Mouse (Mus musculus) left cerebral cortex, adult 9 months (tissue): ENCODE data around the gene Txnrd1.

Experiments
- DNase-seq, 2 experiments: peaks; one replicate each; pipeline ENCODE4 v3.0.0; 2022; ENCODE audit warnings: low spot score in 2 of 2

Gene Txnrd1

DNA sequence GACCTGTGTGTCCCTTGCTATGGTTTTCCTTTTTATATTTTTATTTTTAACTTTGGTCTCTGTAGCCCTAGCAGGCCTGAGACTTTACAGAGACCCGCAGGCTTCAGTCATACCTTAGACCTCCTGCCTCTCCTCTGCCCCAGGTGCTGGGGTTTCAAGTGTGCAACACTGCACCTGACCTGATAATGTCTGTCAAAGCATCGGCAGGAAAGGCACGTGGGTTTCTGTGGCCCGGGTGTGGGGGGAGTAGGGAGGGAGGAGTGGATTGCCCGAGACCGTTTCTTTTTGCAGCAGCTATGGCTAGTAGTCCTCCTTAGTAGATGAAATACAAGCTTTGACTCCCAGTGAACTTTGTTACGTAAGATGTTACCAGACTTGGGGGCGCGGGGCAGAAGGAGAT, 15.8 kb upstream of the Txnrd1 start:
- DNase-seq: no peak

- no peak for DNase-seq
Measured at GRCm38 (mm10) chr10:82818661-82819060, 15.1 kb upstream of the Txnrd1 start.

DNA sequence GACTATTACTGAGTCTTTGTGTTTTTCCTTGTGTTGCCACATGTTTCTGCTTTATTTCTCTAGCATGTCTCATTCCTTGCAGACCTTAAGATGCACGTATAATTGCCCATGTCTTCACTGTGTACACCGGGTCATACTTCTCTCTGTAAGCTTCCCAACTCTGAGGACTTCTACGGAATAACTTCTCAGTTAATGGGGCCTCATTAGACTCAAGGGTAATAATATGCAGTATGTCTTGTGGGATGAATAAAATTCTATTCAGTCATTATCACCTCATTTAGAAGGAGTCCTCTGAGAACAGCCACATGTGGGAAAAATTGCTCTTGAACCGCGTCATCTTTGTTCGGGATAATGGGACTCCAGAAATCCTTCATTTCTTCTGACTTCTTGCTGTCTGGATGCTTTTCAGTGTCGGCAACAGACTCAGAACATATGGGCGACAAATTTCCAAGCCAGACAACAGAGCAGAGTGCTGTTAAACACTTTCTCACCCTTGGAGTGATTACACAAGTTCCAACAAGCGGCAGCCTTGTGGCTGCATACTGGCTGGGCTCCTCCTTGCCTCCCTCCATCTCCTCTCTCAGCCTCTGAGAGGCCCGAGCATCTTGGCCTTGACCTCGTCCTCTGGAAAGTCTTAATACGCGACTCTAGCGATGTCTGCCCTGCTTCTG, 10.5 kb upstream of the Txnrd1 start:
- DNase-seq: no peak

DNA sequence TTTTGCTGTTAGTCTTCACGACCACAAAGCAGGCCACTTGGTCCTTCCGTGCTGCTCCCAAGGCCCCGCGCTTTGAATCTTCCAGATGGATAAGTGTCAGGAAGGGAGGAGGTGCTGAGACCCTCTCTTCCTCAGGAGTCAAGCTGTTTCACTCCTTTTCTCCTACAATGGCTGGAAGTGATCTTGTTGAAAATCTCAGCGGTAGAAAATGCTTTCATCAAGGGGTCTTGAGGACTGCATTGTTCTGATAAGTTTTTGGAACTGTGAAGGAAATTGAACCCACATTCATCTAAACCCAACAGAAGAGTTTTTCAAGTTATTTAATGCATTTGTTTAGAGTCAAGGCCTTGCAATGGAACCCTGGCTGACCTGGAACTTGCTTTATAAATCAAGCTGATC, 10.0 kb upstream of the Txnrd1 start:
- no peak for DNase-seq

DNA sequence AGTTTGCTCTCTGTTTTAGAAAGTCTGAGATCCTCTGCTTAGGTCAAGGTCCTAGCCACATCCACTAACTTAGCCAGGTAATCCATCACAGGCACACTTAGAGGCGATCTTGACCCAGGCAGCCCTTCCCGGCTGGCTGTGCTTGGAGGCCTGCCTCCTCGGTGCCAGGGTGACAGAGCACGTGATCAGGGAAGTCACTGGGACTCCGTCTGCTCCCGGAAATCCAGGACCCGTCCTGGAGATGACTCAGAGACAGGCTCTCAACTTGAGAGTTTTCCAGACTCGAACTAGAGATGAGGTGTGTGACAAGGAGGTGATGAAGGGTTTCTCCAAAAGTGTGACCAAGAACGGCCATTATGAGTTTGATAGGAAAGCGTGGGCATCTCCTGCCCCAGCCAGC, 9.2 kb upstream of the Txnrd1 start:
- no peak for DNase-seq

GRCm38 (mm10) chr10:82826516-82826915, 7.2 kb upstream of the Txnrd1 start:
- DNase-seq: peak in 1 of 2 experiments; percentile 31

- no peak for DNase-seq
Measured at GRCm38 (mm10) chr10:82835898-82836297, 2.1 kb downstream of the Txnrd1 start.

- no peak for DNase-seq
Measured at GRCm38 (mm10) chr10:82838390-82838789, 4.6 kb downstream of the Txnrd1 start.

GRCm38 (mm10) chr10:82844090-82844489, 10.3 kb downstream of the Txnrd1 start:
- no peak for DNase-seq

DNA sequence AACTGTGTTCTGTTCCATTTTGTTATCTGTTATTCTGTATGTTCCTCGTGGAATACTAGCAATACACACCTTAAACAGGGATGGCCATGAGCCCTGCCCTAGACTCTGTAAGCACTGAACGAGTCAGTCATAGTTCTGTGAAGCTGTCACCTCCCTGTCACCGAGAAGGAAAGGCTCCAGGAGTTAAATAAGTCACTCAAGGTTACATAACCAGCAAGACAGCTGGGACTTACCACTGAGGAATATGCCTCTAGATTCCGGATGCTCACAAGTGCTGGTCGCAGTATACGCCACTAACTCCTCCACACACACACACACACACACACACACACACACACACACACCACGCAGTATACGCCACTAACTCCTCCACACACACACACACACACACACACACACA, 11.0 kb downstream of the Txnrd1 start:
- no peak for DNase-seq

DNA sequence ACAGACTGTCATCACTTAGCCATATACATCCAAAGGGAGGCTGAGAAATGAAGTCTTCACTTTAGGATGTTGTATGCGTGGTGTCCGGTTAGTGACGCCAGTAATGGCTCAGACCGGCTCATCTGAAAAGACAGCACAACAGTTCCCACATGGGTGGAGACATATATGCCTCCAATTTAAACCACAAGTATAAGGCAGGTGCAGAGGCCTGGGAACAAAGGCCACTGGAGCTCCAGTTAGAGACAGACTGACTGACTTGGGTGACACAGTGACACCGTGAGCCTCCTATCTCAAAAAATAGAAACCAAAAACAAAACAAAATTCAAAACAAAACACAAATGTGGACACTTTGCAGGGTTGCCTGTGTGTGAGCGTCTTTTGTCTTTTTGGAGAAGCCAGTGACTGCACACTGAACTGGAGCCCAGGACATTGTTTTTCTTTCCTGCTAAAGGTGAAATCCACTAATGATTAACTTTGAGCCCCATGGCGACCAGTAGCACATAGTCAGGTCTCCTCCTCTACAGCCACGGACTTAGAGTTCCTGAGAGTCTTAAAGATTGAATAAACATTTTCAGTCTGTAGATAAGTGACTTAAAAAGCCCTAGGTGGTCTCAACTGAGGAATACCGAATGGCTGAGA, 14.2 kb downstream of the Txnrd1 start:
- no peak for DNase-seq

GRCm38 (mm10) chr10:82849686-82850353, 16.1 kb downstream of the Txnrd1 start:
- DNase-seq: no peak

- DNase-seq: no peak
Measured at GRCm38 (mm10) chr10:82850354-82850752, 16.6 kb downstream of the Txnrd1 start.

DNA sequence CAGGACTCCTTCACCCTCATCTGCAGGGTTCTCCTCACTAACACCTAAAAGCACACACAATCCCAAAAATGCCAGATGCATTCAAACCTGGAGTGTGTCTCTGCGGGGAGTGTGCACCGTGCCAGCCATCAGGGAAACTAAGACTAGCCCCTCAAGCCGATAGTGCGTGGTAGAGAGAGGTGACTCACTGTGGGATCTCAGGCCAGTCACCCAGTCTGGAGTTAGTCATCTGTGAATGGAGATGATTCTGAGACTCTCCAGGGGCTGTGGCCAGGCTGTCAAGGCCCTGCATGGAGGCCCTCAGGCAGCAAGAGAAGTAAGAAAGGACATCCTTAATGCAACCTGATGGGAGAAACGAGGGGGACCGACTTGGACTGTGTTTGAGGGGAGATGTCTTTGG, 18.0 kb downstream of the Txnrd1 start:
- no peak for DNase-seq

DNA sequence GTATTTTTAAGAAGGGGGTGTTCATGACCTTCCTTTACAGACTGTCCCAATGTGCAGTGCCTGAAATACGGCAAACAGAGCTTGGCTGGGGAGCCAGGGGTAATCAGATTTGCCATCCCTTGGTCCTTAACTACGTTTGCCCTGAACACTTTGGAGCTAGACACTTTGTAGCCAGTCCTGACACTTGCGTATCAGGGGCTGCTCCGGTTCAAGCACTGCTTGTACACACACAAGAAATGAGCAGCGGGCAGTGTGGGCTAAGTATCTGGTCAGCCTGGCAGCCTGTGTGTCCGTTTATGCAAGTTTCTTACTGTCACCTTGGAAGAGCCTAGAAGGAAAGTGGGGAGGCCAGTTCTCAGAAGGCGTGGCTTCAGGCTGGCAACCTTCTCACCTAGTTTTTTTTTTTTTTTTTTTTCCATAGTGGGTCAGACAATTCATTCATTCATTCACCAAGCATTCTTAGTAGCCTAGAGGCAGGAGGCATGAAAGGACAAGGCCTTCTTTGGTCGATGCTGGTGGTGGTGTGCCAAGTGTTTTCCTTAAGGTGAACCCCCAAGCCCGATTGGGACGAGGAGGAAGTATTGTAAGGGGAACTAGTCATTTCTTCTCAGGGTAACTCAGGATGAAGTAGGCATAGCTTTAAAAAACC, 24.4 kb downstream of the Txnrd1 start:
- DNase-seq: no peak

DNA sequence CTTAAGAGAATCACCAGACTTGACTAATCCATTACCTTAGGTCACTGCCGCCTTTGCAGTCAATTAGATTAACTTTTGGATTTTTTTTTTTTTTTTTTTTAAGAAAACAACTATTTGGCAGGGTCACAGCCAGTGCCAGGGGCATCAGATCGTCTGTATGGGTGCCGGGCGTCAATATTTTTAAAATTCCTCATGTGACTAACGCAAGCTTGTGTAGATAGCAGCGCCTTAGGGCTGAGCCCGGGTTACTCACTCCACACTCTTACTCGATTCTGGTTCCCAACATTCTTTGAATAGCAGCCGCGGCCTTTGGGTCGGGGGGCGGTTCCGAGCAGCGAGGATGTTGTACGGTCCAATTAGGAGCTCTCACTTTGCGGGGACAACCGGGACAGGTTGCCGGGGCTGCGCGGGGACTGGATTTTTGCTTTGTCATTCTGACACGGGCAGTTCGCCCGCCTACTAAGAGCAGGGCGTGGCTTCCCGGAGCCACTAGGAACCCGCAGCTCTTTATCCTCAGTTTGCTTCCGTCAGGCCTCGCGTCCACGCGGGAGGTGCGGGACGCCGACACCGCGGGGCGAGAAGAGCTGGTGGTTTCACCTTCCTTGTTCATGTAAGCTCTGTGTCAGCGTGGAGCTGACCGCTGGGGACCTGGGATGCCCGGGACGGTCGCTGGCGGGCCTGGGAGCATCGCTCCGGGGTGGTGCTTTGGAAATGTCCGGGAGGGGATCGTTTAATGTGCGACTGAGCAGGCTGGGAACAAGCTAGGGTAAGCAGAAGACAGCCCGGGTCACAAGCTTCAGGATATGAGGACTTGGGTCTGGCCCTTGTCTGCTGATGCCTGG, 25.2 kb downstream of the Txnrd1 start:
- DNase-seq: peak; percentile 87 to 94

GRCm38 (mm10) chr10:82859533-82859915, 25.8 kb downstream of the Txnrd1 start:
- no peak for DNase-seq

- peak in 1 of 2 experiments; percentile 42 for DNase-seq
Measured at GRCm38 (mm10) chr10:82860181-82860928, 26.6 kb downstream of the Txnrd1 start.

GRCm38 (mm10) chr10:82860929-82861315, 27.2 kb downstream of the Txnrd1 start:
- DNase-seq: no peak

- DNase-seq: no peak
Measured at GRCm38 (mm10) chr10:82863106-82863680, 29.4 kb downstream of the Txnrd1 start.

DNA sequence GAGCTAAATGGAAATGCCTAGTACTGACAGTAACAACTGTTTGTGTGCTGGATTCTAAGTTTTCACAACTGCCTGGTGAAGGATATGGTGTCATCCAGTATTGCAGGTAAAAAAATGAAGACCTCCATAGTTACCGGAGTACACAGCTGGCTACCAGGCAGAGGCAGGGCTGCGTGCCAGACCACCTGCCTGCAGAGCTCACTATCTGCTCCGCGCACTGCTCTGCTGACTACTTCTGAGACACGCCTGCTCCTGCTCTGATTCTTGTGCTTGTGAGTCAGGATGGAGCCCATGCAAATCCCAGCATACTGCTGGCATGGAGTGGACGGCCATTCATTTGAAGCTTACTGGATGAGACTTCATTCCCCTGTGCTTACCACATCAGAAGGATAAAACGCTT, 30.1 kb downstream of the Txnrd1 start:
- no peak for DNase-seq
